Mouse (Mus musculus) brown adipose tissue, adult 24 weeks (tissue): ENCODE data around the gene Snx9. TPM values are rescaled to one million over a fixed set of nuclear protein-coding genes. Genes with fewer than 3 reads are reported as not detected.

ENCODE experiments used
- H3K27ac ChIP-seq: fragments of 200-500 bp; replicated peaks from 2 replicates; pipeline ENCODE4 v1.5.1; 2012; ENCODE audit warnings: low read depth, mild to moderate bottlenecking, low read length
- H3K4me1 ChIP-seq: fragments of 200-500 bp; 2 replicates; pipeline ENCODE4 v1.6.1; 2012; ENCODE audit warnings: low read length, mixed read lengths; ENCODE audit not compliant: control insufficient read depth, insufficient read depth, insufficient read length
- H3K4me3 ChIP-seq: fragments of 200-500 bp; 2 replicates; pipeline ENCODE4 v1.5.1; 2012; ENCODE audit warnings: low read depth, mild to moderate bottlenecking, low read length, moderate library complexity; ENCODE audit not compliant: insufficient read depth
- polyA plus RNA-seq: library from polyadenylated mRNA; stranded (reverse); fragments of >200 nt; gene quantifications from 2 replicates; pipeline ENCODE4 v1.2.4, GENCODE M21; 2012; ENCODE audit not compliant: missing spikeins, insufficient read depth, insufficient read length

The Snx9 gene
- polyA plus RNA-seq, 1 experiment: 49.4 TPM

DNA sequence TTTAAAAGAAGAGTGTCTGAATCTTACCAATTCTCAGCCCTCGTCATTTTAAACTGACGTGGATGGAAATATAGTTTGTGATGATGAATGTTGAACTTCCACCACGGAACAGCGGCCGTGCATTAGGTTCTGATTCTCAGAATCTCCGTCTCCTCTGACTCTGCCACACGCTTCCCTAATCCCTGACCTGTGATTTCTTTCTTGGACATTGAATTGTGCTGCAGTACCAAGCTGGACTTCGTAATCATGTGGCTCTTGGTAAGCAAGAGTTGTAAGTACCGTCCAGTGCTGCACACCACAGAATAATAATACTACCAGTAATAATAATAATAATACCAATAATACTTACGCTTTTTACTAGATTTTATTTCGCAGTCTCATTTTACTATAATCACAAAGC, 29.6 kb downstream of the Snx9 start:
- no peak overlapping the region for H3K27ac ChIP-seq
- H3K4me3 ChIP-seq: no peak overlapping the region
- H3K4me1 ChIP-seq: peaks cover 22% of the 10 kb centered on the region

- H3K27ac ChIP-seq: no peak overlapping the region
- H3K4me1 ChIP-seq: peaks cover 22% of the 10 kb centered on the region
- no peak overlapping the region for H3K4me3 ChIP-seq
Measured at GRCm38 (mm10) chr17:5872506-5872905, 31.4 kb downstream of the Snx9 start.

GRCm38 (mm10) chr17:5874565-5874964, 33.4 kb downstream of the Snx9 start:
- no peak overlapping the region for H3K4me3 ChIP-seq
- peaks cover 9% of the 10 kb centered on the region for H3K4me1 ChIP-seq
- no peak overlapping the region for H3K27ac ChIP-seq

GRCm38 (mm10) chr17:5877611-5878157, 36.6 kb downstream of the Snx9 start:
- H3K27ac ChIP-seq: no peak overlapping the region
- H3K4me3 ChIP-seq: no peak overlapping the region
- no peaks in the 10 kb centered on the region for H3K4me1 ChIP-seq

- Histone ChIP-seq H3K4me3 (no peak overlapping the region), H3K4me1 (no peaks in the 10 kb centered on the region; the same call in 1 of the 2 replicates), H3K27ac (no peak overlapping the region)
Measured at GRCm38 (mm10) chr17:5878878-5879277, 37.7 kb downstream of the Snx9 start.

DNA sequence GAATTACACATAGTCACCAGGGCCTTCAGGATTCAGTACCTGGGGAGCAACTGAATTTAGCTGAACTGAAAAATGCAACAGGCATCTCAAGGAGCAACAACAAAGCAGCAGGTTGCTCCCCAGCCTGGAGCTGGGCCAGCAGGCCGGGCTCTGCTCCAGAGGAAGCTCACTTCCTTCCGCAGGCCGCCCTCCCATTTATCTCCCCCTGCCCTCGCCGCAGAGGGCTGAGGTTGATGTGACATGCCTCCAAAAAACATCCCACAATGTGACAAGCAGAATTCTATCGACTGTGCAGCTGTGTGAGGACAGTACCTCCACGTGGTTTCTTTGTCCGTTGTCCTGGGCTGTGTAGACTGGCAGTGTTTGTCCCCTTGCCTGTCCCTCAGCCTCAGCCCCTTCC, 44.3 kb downstream of the Snx9 start:
- peak overlapping the region; percentile 3; the same call in 1 of the 2 replicates for H3K27ac ChIP-seq
- H3K4me3 ChIP-seq: no peak overlapping the region

GRCm38 (mm10) chr17:5886181-5886810, 45.2 kb downstream of the Snx9 start:
- H3K4me1 ChIP-seq: peaks cover 15% of the 10 kb centered on the region
- H3K27ac ChIP-seq: no peak overlapping the region
- no peak overlapping the region for H3K4me3 ChIP-seq

More for the DNA sequence above, 44.3 kb downstream of the Snx9 start:
- peaks cover 15% of the 10 kb centered on the region for H3K4me1 ChIP-seq

GRCm38 (mm10) chr17:5886943-5887800, 46.0 kb downstream of the Snx9 start:
- Histone ChIP-seq H3K4me1 (peaks cover 15% of the 10 kb centered on the region), H3K4me3 (no peak overlapping the region), H3K27ac (no peak overlapping the region; the same call in 1 of the 2 replicates)

- H3K27ac ChIP-seq: no peak overlapping the region
- peaks cover 19% of the 10 kb centered on the region for H3K4me1 ChIP-seq
- no peak overlapping the region for H3K4me3 ChIP-seq
Measured at GRCm38 (mm10) chr17:5890429-5890828, 49.3 kb downstream of the Snx9 start.

GRCm38 (mm10) chr17:5891933-5892683, 51.0 kb downstream of the Snx9 start:
- Histone ChIP-seq H3K27ac (no peak overlapping the region), H3K4me3 (no peak overlapping the region), H3K4me1 (peaks cover 8% of the 10 kb centered on the region)

- H3K4me1 ChIP-seq: peaks cover 6% of the 10 kb centered on the region
- H3K4me3 ChIP-seq: no peak overlapping the region
- H3K27ac ChIP-seq: peak overlapping the region; percentile 44
Measured at GRCm38 (mm10) chr17:5893092-5893491, 52.0 kb downstream of the Snx9 start.

GRCm38 (mm10) chr17:5893574-5894148, 52.5 kb downstream of the Snx9 start:
- Histone ChIP-seq H3K27ac (peak overlapping the region; percentile 28), H3K4me1 (peaks cover 8% of the 10 kb centered on the region), H3K4me3 (no peak overlapping the region)

- peaks cover 8% of the 10 kb centered on the region for H3K4me1 ChIP-seq
- H3K4me3 ChIP-seq: no peak overlapping the region
- H3K27ac ChIP-seq: no peak overlapping the region
Measured at GRCm38 (mm10) chr17:5896066-5896465, 54.9 kb downstream of the Snx9 start.

DNA sequence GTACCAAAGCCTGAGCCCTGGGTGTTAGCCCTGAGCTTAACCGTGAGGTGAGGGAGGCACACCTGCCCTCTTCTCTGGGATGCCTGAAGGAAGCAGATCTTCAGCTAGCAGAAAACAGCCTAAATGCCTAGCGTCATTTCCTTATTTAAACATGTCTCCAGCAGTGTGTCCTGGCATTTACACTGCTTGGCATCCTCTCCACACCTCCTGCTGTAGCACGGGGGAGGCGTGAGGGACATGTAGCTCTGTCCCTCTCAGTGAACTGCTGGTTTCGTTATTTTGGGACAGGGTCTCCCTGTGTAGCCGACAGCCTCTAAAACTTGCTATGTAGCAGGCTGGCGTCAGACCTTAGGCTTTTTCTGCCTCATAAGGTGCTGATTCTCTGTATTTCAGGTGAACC, 55.5 kb downstream of the Snx9 start:
- Histone ChIP-seq H3K4me3 (no peak overlapping the region), H3K27ac (no peak overlapping the region), H3K4me1 (peaks cover 8% of the 10 kb centered on the region)
